22 mouse cellular contexts compared by ENCODE assay signal in genomic region chr4:37338376-37338775, GRCm38 (mm10).
DNase-seq lines count a peak whose midpoint lies in the region; ATAC-seq lines count a peak whose summit lies in the region.
"Had no signal": no experiment of that assay in that cellular context is flagged by ENCODE, and none has a peak within 500 bp of the region (broad histone marks: within the 10 kb centered on the region; RNA-seq: fewer than 3 reads in every experiment).

No protein-coding gene starts in this region.

- H3K4me1 ChIP-seq in heart, embryonic 10.5 days, result no peaks in the 10 kb centered on the region
- H3K4me1 ChIP-seq in megakaryocyte, embryonic 14.5 days, result no peaks in the 10 kb centered on the region

- intact Hi-C loops in heart, postnatal 36 days (cut with DNase I), result no loop called here
- intact Hi-C loops in heart, postnatal 10 days (cut with DNase I), result no loop called here

- no peaks in the 10 kb centered on the region for H3K27me3 ChIP-seq in heart, embryonic 10.5 days (ENCODE audit: insufficient read depth, poor library complexity, severe bottlenecking)
- H3K27me3 ChIP-seq in megakaryocyte, embryonic 14.5 days (replicated peaks), result no peaks in the 10 kb centered on the region
- H3K27me3 ChIP-seq: CH12.LX, Patski had no signal

- no peak overlapping the region for H3K4me3 ChIP-seq in heart, embryonic 10.5 days
- peak overlapping the region; percentile 14 for H3K4me3 ChIP-seq in megakaryocyte, embryonic 14.5 days (replicated peaks)

- no peaks in the 10 kb centered on the region; the same call in 1 of the 2 replicates for H3K9me3 ChIP-seq in heart, embryonic 10.5 days
- H3K9me3 ChIP-seq in megakaryocyte, embryonic 14.5 days, result peaks cover 5% of the 10 kb centered on the region; the same call in 1 of the 2 replicates

- no peaks in the 10 kb centered on the region for H3K36me3 ChIP-seq in heart, embryonic 10.5 days
- no peaks in the 10 kb centered on the region for H3K36me3 ChIP-seq in megakaryocyte, embryonic 14.5 days (replicated peaks; ENCODE audit: low read length)
- H3K36me3 ChIP-seq: G1E had no signal

- no peak overlapping the region for H3K27ac ChIP-seq in heart, embryonic 10.5 days

- ATAC-seq in megakaryocyte, adult 5-6 weeks (ENCODE audit: poor library complexity, severe bottlenecking), result no peak
- peak; percentile 31; the same call in 1 of the 2 replicates for ATAC-seq in monocyte, adult 5-6 weeks (replicated peaks; ENCODE audit: insufficient number of reproducible peaks, low FRiP score, low TSS enrichment, poor library complexity, severe bottlenecking)
- ATAC-seq: activated CD4-positive, CD25-positive, alpha-beta regulatory T cell, adult 4 months; CD4-positive, CD25-positive, alpha-beta regulatory T cell, adult 4 months; Patski had no signal

- DNase-seq in heart, adult 11 months, result peak; percentile 75
- no peak for DNase-seq in heart, postnatal 36 days
- peak; percentile 55 for DNase-seq in heart, embryonic 10.5 days (ENCODE audit: low spot score)
- no peak for DNase-seq in heart, postnatal 10 days
- no peak for DNase-seq in cerebellum, postnatal 25 days
- DNase-seq: adrenal gland, adult 2 months; adrenal gland, adult 8-10 months; adrenal gland, postnatal 10 days; adrenal gland, postnatal 14 days; adrenal gland, postnatal 25 days; adrenal gland, postnatal 36 days; B cell, adult 2 months; cerebellum, adult 11 months; cerebellum, adult 11-12 months had no signal

Comparison
In these comparisons a context has a peak if more than half of its experiments do, and no peak if none do; other contexts are left out.
1. DNase-seq: peak in heart, adult 11 months (single experiment) and heart, embryonic 10.5 days (single experiment); none in heart, postnatal 36 days (0 of 2), heart, postnatal 10 days (0 of 2) and cerebellum, postnatal 25 days (0 of 2).